Mouse (Mus musculus): ENCODE results near the gene Btk.
A peak's percentile ranks its signal among the peaks of the same experiment; 100 is the strongest.
"Not testable (repeated sequence)": the region's sequence is repeated elsewhere in the genome, so short reads cannot be mapped to it uniquely, and the experiment has no call there.

Btk gene

DNA sequence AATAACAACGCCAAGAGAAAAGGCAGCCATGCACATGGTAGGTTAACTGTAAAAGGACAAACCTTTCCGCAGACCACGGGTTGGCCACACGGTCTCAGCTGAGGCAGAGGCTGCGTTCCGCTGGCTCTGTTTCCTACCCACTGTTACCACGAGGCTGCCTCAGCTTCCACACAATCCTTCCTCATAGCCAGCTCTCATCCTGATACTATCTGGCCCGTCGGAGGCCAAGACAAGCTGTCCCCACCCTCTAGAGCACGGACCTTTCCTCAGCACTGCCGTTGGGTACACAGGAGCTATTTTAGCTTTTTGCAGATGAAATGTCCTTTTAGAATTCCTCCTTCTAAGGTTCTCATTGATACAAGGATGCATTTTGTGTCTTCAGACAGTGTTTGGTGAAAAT lies 1.1 kb downstream of the Btk start:
- no peak for DNase-seq (ENCODE audit: extremely low spot score, low read depth, low spot score)

DNA sequence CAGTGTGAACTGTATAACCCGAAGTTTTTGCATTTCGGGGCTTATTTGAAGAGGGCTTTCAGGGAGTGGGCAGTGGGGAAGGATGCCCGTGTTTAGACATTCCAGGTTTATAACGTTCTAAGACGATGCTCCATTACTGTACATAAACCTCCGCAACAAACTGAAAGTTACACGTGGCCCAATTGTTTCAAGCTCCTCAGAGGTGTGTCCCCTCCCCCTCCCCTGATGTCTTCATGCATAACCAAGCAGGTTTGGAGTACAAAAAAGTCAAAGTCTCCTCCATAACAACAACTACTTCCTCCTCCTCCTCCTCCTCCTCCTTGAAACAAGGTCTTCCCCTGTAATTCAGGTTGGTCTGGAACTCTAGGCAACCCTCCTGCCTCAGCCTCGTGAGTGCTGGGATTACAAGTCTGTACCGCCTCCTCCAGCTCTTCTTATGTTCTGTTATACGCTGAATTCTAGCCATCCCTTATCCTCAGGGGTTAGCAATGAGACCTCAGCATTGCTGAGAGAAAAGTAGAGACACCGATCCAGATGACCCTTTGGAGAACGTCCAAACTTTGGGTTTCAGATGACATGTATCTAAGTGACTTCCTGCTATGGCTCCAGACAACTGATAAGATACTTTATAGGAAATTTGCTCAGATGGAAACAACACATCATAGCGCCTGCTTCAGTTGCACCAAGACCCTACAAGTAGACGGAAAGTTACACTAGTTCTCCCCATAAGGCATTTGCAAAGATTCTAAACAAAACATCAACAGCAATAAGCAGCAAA lies 2.7 kb downstream of the Btk start:
- DNase-seq (ENCODE audit: extremely low spot score, low read depth, low spot score) = no peak

DNA sequence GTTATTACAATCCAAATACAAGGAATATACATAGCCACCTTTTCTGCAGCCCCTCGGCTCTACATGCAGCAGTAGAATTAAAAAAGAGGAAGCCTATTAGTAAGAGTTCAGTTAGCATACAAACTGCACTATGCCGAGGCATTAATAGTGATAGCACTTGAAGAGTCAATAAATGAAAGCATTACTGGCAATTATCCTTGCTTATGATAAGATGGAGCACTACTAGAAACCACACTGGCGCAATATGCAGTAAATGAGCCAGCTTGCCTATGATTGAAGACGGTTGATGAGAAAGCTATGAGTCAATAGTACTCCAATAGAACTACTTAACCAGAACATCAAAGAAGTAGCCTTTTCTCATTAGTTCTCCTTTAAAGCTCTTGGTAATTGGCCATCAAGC lies 5.5 kb downstream of the Btk start:
- no peak for DNase-seq (ENCODE audit: extremely low spot score, low read depth, low spot score)

DNA sequence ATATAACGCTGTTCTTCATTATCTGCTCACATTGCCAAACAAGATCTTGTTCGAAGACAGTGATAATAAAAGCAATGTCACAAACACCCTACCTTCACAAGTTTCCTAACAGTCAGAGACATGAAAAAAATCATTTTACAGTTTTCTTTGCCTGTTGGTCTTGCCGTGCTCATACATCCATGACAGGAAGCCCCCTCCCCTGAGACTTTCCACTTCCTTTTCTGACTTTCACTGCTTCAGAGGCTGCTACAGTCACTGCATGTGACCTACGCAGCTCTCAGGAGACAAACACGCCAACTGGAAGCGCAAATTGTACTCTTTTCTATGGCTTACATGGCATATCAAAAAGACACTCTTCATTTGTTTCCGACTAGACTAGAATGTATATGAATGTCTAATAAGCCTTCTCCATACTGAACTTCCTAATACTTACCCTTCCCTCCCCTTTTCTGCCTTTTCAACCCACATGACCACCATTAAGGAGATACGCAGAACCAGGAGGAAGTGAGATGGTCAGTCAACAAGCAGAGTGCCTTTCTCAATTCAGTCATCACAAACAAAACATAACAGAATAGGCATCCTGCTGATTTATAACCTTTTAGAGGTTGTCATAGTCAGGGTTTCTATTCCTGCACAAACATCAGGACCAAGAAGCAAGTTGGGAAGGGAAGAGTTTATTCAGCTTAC lies 16.7 kb downstream of the Btk start:
- DNase-seq (ENCODE audit: extremely low spot score, low read depth, low spot score) = no peak

DNA sequence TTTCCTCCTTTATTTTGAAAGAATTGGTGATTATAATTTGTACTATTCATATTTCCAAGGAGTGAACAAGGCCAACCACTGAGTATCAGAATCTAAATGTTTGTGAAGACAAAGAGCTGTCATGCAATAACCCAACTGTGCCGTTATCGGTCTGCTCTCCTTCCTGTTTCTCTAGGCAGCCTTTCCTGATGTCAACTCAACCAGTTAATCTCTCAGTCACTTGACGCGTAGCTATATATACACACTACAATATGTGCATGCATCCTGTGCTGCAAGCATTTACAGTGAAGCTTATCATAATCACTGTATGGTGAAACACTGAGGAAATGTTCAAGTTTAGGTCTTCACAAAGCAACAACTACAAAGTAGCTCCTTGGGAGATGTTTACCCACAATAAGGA lies 19.0 kb downstream of the Btk start:
- DNase-seq (ENCODE audit: extremely low spot score, low read depth, low spot score) = no peak

DNA sequence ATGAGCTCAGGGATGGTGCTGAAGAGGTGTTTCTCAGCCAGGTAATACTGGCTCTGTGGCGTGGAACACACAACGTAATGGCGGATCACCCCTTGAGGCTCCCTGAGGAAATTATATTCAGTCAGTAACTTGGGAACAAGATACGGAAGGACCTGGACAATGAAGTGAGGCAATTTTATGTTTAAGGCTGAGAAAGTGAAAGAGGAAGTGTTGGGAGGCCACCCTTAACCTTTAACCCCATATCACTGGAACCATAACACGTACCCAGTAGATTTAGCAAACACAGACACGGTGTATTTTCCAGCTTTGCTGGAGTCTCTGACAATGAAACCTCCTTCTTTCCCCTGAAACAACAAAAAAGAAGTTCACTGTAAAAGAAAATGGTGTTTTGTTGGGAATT lies 28.9 kb downstream of the Btk start:
- DNase-seq (ENCODE audit: extremely low spot score, low read depth, low spot score) = no peak

DNA sequence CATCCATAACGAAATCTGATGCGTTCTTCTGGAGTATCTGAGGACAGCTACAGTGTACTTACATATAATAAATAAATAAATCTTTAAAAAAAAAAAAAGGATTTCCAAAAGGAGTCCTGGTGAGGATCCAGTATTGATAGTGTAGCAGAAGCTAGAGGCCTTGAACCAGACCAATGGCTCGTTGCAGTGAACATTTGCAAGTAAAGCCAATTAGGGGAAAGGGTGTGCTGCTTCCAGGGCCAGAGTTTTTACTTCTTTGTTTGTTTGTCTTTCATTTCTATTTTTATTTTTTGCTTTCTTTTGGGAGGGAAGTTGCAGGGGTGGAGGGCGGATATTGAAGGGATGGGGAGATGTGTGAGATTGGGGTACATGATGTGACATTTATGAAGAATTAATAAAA lies 30.0 kb downstream of the Btk start:
- DNase-seq (ENCODE audit: extremely low spot score, low read depth, low spot score) = no peak

DNA sequence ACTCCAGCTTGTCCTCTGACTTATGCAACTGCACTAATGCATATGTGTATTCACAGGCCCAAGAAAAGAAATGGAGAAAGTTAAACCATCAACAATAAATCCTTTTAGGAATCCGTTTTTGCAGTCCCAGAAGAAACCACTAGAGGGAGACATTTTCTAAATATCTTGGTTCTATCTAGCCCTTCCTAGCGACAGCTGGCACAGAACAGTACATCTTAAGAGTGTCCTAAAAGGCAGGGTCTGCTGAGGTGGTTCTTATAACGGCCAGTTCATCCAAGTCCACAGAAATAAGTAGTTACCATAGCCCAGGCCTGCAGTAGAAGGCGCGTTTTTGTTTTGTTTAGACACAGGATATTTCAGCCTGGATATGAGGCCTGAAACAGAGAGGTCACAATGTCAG lies 32.5 kb downstream of the Btk start:
- DNase-seq (ENCODE audit: extremely low spot score, low read depth, low spot score) = peak; percentile 41

DNA sequence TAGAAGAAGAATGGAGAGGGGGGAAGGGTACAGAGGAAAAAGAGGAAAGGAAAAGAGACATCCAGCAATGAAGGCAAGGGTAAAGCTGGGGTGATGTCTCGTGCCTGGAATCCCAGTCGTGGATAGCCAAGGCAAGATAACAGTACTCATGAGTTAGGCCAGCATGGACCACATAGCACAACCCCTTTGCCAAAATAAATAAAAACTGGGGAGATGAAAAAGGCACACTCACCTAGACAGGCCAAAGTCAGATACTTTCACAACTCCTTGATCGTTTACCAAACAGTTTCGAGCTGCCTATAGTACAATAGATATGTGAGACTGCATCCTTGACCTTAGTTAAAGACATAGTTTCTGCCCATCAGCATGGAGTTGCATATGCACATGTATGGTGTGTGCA lies 36.0 kb downstream of the Btk start:
- no peak for DNase-seq (ENCODE audit: extremely low spot score, low read depth, low spot score)

DNA sequence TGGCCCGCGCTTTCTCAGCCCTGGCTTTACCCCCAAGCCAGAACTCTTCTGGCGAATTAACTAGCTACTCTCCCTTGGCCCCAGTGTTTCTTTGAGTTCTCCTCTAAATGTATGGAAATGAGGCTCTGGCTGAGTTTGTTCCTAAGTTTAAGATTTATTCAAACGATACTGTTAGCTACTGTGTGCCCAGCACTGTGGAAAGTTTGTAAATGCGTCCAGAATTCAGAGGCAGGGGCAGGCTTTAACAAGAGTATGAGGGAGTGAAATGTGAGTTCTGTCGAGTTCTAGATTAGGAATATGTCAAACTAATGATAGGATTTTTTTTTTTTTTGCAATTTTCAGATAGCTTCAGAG lies 41.4 kb downstream of the Btk start:
- no peak for DNase-seq (ENCODE audit: extremely low spot score, low read depth, low spot score)

DNA sequence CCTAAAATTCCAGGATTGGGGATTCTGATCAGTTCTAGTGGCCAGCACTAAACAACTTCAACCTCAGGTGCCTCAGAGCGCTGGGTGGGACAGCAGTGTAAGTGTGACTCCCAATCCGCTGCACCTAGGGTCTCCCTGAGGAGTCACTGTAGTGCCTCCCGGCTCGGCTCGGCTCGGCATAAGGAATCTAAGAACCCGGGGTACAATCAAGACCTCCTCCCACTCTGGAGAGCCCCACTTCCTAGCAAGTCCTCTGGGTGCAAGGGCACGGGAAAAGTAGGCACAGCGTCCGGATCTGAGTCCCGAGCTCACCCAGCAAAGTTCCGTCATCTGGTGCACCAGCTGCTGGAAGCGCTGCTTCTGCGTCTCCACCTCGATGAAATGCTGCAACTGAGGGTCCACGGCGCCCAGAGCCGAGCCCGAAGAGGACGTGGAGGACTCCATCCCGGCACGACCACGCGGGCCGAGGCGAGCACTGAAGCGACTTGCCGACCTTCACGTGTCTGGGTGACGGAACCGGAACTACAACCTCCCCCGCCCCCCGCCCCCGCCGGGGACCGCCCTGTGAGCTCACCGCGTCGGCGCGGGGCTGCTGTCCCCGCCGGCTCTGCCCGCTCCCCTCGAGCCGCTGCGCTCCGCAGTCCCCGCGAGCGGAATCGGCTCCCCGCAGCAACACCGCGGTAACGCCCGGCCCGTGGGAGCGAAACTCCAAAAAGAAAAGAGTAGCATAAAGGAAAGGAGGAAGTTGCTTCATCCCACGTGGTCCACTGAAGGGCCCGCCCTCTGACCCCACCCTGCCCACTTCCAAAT lies 42.0 kb downstream of the Btk start, which contains the start of gene Timm8a1:
Timm8a1 (minus strand) TSS at position 721 of the 810 bp plus-strand sequence.
- DNase-seq (ENCODE audit: extremely low spot score, low read depth, low spot score) = no peak

DNA sequence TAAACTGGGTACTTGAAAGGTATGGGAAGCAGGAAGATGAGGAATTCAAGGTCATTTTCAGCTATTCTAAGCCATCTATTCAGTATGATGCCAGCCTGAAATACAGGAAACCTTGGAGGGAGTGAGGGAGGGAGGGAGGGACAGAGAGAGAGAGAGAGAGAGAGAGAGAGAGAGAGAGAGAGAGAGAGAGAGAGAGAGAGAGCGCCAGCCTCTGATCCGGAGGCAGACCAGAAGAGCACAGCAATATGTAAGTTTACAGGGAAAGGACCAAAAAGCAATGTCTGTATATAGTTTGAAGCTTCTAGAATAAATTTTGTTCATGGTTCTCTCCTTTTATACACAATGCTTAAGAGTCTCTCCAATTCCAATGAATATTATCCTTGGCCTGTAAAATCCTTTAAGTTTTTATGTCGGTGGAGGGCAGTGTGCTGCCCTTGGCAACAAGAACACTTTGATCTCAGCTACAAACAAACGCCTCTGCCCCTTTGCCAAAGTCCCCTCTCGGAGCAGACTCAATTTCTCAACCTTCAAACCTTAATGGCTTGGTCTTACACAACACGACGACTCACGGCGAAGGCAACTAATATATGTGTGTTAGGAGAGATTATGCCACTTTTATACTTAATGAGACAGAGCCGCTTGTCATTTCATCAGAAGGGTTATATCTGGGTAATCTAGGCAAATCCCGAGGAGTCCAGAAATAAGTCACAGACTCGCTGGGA lies 42.8 kb downstream of the Btk start:
- DNase-seq (ENCODE audit: extremely low spot score, low read depth, low spot score) = no peak

DNA sequence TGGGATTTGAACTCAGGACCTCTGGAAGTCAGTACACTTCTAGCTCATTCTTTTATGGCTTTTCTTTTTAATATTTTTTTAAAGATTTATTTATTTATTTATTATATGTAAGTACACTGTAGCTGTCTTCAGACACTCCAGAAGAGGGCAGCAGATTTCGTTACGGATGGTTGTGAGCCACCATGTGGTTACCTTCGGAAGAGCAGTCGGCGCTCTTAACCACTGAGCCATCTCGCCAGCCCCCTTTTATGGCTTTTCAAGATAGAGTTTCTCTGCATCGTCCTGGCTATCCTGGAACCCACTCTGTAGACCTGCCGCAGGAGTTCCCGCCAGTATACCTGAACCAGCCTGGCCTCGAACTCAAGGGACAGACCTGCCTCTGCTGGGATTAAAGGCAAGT lies 43.6 kb downstream of the Btk start:
- not testable (repeated sequence) for DNase-seq (ENCODE audit: extremely low spot score, low read depth, low spot score)

DNA sequence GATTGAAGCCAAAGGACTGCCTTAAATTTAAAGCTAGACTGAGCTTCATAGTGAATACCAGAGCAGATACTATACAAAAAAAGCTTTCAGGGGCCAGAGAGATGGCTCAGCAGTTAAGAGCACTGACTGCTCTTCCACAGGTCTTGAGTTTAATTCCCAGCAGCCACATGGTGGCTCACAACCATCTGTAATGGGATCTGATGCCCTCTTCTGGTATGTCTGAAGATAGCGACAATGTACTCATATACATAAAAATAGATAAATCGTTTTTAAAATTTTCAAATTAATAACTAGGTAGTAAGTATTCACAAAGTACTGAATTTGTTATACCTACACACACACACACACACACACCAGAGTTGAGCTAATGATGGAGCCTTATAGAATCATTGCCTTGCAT lies 50.0 kb downstream of the Btk start:
- no peak for DNase-seq (ENCODE audit: extremely low spot score, low read depth, low spot score)

DNA sequence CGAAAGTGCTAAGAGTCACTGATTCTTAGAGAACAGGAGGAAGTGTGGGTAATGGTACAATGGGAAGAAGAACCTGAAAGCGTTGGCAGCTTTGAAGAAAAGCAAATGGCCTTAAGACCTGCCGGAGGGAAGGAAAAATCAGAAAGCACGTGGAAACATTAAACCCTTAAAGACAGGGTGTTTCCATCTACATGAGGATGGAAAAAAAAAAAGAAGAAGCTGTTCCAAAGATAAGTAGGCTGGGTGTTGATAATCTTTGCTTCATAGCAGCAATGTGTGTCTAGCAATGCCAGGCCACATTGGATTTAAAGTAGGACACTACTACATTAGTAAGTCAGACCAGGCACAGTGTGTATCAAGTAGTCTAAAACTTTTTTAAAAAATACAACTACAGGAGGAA lies 58.1 kb downstream of the Btk start:
- DNase-seq (ENCODE audit: extremely low spot score, low read depth, low spot score) = no peak

DNA sequence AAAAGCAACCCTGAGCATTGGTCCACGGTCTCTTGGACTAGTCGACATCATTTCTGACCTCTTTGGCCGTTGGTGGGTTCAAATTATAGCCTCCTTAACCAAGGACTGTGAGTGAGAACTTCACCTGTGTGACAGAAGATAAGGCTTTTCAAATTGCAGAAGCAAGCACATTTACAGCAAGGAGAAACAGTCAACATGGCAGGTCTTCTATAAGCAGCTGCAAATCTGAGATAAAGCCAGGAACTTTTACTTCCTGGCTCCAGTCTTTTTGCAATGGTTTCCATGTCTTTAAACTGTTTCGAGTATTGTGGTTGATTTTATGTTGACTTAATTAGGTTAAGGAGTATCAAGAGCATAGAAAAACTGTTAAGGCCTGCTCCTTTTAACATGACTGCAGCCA lies 59.6 kb downstream of the Btk start:
- no peak for DNase-seq (ENCODE audit: extremely low spot score, low read depth, low spot score)

DNA sequence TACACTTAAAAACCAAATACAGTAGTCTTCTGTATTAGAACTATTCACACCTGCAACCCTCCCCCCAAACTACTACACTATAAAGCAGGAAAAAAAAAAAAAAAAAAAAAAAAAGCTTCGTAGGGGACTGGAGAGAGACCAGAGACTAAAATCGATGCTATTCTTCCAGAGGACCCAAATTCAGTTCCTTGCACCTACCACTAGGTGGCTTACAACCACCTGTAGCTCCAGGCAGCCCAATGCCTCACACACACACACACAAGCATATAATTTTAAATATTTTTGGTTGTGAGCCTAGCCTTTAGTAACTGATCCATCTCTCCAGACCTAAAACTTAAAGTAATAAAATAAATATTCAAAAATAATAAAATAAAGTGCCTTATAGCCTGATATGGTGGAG lies 73.9 kb downstream of the Btk start:
- DNase-seq (ENCODE audit: extremely low spot score, low read depth, low spot score) = no peak

DNA sequence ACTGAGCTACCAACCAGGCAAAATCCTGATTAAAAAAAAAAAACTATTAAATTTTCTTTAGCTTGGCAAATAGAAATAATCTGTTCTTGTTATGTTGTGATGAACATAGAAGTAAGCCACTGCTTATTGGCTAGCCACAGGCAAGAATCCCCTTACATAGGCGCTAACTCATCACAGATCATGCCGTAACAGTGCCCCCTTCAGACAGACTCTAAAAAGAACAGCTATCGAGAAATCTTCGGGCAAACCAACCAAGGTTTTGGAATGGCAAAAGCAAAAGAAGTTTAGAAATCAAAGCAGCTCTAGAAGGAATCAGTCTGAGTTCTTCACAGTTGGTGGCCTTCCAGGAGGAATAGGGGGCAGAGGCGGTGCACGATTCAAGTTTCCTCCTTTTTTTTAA lies 75.4 kb downstream of the Btk start:
- no peak for DNase-seq (ENCODE audit: extremely low spot score, low read depth, low spot score)

DNA sequence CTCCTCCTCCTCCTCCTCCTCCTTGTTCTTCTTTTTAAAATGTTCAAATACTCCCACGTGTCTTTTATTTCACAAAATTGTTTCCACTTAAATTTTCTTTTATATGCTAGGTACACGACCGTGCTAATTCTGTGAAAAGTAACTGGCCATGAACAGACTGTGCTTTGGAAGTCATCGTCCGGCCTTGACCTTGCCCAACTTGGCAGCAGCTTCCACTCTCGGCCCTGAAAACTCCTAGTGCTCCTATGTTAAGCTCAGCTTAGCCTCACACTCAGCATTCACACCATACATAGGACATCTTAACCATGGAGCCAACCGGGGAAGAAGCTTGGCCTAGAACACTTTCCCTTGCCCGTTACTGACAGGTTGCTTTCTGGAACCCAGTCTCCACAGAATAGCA lies 82.7 kb downstream of the Btk start:
- DNase-seq (ENCODE audit: extremely low spot score, low read depth, low spot score) = no peak
